Mouse (Mus musculus) adrenal gland, postnatal 25 days (tissue): ENCODE data around the gene Gm49318. TPM values are rescaled to one million over a fixed set of nuclear protein-coding genes. Genes with fewer than 3 reads are reported as not detected.
"Not testable (repeated sequence)": the region's sequence is repeated elsewhere in the genome, so short reads cannot be mapped to it uniquely, and the experiment has no call there.

Experiments used
- DNase-seq: peaks from one replicate; pipeline ENCODE4 v3.0.0; 2021; ENCODE audit warnings: mixed read lengths
- long read RNA-seq: library from polyadenylated mRNA; stranded (forward); transcript quantifications from one replicate; pipeline ENCODE4 v2.0.0, GENCODE M21; 2021
- total RNA-seq: library from RNA; stranded (reverse); gene quantifications from 2 replicates; pipeline ENCODE4 v1.2.3, GENCODE M21; 2021

Gm49318 gene
- total RNA-seq = not detected in 2 replicates
- long read RNA-seq = 0 reads

GRCm38 (mm10) chr9:22070791-22071573 lies at the start of gene Gm49318, which contains the start of gene Zfp653:
TSS of gene Gm49318 (minus strand) at chr9:22071259.
TSS of gene Zfp653 (minus strand) at chr9:22071376.
- peak; percentile 97 for DNase-seq

- DNase-seq = no peak
These were observed 48.5 kb upstream of the Gm49318 start for GRCm38 (mm10) chr9:22119543-22119942.

- peak; percentile 38 for DNase-seq
These were observed 46.8 kb upstream of the Gm49318 start for GRCm38 (mm10) chr9:22117754-22118456.

- DNase-seq = peak; percentile 91
These were observed 45.8 kb upstream of the Gm49318 start, which contains the start of gene Elof1 for GRCm38 (mm10) chr9:22116740-22117426. TSS of gene Elof1 (minus strand) at chr9:22117172.

- DNase-seq = no peak
These were observed 45.0 kb upstream of the Gm49318 start for GRCm38 (mm10) chr9:22116086-22116485.

GRCm38 (mm10) chr9:22115635-22116034 lies 44.6 kb upstream of the Gm49318 start:
- DNase-seq = no peak

- no peak for DNase-seq
These were observed 37.1 kb upstream of the Gm49318 start for GRCm38 (mm10) chr9:22108194-22108593.

- no peak for DNase-seq
These were observed 28.9 kb upstream of the Gm49318 start for GRCm38 (mm10) chr9:22099922-22100321.

- peak; percentile 19 for DNase-seq
These were observed 28.1 kb upstream of the Gm49318 start, which contains the start of gene Cnn1 for GRCm38 (mm10) chr9:22098993-22099696. TSS of gene Cnn1 (plus strand) at chr9:22099216.

- peak; percentile 92 for DNase-seq
These were observed 24.8 kb upstream of the Gm49318 start for GRCm38 (mm10) chr9:22095854-22096307.

- no peak for DNase-seq
These were observed 21.7 kb upstream of the Gm49318 start for GRCm38 (mm10) chr9:22092746-22093145.

- DNase-seq = peak; percentile 54
These were observed 18.9 kb upstream of the Gm49318 start for GRCm38 (mm10) chr9:22089986-22090385.

- no peak for DNase-seq
These were observed 18.2 kb upstream of the Gm49318 start for GRCm38 (mm10) chr9:22089281-22089680.

GRCm38 (mm10) chr9:22087034-22087618 lies 16.1 kb upstream of the Gm49318 start:
- DNase-seq = no peak

GRCm38 (mm10) chr9:22086012-22086411 lies 15.0 kb upstream of the Gm49318 start:
- no peak for DNase-seq

GRCm38 (mm10) chr9:22085022-22085834 lies 14.2 kb upstream of the Gm49318 start, which contains the start of gene Ecsit:
TSS of gene Ecsit (minus strand) at chr9:22085438.
- DNase-seq = peak; percentile 83

GRCm38 (mm10) chr9:22084667-22085021 lies 13.6 kb upstream of the Gm49318 start:
- no peak for DNase-seq

GRCm38 (mm10) chr9:22076223-22076622 lies 5.2 kb upstream of the Gm49318 start:
- DNase-seq = no peak

GRCm38 (mm10) chr9:22075778-22076177 lies 4.7 kb upstream of the Gm49318 start:
- DNase-seq = not testable (repeated sequence)

- DNase-seq = no peak
These were observed 1.2 kb upstream of the Gm49318 start for GRCm38 (mm10) chr9:22072276-22072675.
